Mouse (Mus musculus): ENCODE measurements around the gene Itk. TPM values are rescaled to one million over a fixed set of nuclear protein-coding genes. Genes with fewer than 3 reads are reported as not detected.

Gene Itk
- total RNA-seq, 1 experiment from 2014 or later: 0.74 TPM

DNA sequence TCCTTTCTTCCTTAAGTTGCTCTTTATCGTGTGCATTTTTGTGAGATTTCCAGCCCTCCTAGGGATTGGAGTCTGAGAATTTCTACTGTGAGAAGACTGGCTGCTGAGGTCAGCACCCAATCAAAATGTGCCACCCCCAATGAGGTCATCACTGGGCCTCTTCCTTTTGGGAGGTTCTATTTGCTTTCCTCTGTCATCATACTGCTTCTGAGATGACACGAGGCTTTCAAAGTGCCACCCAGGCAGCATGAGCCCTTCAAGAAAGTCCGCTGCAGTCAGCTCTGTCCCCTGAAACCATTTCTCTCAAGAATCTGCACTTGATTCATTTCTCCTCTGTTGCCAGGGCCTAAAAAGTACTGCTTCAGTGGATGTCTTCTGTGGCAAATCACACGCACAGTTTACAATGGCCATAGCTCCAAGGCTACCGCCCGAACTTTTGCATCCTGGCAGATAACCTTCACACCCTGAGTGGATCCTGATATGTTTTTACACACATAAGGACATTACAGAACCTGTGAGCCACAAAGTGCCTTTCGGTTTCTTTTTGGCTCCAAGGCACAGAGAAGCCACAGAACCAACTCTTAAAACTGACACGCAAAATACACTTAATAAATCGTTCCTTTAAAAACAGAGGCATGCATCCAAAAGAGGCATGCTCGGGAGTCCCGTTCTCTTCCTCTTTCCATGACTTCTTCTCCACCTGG is 80.9 kb downstream of the Itk start:
- DNase-seq: peak; percentile 44

DNA sequence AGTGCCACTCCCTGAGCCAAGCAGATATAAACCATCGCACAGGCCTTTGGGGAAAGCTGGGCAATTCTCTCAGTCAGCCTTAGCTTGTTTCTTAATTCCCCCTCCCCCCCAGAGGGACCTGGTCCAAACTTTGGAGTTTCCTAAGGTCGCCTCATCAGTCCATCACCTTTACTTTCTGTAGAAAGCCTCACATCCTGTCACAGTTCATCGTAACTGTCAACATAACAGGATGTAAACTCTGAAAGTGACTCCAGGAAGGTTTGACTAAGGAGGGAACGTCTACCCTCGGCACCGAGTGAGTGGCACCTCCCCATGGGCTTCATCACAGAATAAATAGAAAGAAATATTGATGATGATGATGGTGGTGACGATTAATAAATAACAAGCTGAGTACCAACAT is 81.5 kb downstream of the Itk start:
- no peak for DNase-seq

DNA sequence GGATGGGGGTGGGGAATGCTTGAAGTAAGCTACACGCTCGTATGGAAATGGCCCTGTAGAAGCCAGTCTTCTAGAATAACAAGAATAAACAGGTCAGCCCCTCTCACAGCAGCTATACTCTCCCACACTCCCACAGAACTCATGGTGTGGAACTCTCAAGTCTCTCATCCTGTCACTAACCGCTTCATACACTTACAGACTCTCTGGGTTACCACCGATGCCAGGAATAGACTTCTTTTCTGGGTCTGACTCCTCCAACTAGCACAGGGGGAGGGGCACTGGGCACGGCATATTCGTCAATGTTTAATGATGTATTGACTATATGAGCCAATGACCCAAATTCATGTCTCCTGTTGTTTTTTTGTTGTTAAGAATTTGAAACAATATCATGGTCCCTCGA is 82.5 kb downstream of the Itk start:
- DNase-seq: no peak

DNA sequence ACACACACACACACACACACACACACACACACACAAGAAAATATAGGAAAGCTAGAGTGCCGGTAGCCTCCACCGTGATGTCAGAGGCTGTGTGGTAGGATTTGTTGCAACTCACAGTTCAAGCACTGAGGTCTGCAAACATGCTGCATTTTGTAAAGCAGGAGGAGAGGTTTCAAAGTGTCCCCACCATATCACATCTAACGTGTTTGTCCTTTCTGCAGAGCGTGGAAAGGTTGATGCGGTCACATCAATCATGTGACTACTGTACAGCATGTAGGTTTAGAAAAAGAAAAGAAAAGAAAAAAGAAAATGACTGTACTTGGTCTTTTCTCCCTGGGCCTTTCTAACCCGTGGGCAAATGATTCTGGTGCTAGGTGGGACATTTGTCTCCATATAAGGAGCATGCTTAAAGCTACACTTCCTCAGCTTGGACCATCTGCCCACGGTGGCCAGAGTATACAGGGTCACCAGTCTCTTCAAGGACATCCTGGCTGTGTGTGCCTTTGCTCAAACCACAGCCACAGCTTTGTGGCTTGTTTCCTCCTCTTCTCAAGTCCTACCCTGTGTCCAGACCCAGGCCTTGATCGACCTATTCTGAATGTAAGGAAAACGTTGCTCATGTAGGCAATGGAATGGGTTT is 83.3 kb downstream of the Itk start:
- no peak for DNase-seq

DNA sequence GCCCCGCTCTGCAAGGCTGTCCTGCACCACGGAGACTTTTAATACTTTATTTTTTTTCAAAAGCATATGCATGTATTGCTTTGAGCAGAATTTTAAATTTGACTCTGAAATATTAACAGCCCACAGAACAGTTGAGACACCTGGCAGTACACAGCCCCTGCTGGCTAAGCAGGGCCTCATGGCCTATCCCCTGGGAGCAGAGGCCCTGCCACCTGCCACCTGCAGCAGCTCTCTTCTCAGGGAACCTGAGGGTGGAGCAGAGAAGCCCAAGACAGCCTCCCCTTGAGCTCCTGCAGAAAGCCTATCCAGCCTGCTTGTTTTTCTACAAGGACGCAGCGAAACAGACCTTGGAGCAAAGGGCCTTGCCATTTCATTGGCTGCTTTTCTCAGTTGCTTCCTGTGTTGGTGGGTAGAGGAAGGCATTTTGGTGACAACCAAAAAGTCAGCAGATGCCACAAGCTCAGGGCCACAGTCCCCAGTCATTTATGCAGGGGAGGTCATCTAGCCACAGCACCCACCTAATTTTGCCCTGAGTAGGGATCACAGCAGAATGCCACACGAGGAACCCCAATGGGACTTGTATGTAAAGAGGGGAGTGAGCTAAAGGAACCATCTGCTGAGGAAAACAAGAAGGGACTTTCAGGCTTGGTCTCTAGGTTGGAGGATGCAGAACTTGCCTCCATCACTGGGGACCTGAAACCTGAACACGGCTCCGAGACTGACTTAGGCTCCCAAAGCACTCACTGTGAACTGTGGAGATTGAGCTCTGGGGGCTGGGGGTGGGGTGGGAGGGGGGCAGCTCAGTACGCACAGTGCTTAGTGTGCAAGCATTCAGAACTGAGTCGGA is 84.2 kb downstream of the Itk start:
- peak; percentile 71 for DNase-seq

DNA sequence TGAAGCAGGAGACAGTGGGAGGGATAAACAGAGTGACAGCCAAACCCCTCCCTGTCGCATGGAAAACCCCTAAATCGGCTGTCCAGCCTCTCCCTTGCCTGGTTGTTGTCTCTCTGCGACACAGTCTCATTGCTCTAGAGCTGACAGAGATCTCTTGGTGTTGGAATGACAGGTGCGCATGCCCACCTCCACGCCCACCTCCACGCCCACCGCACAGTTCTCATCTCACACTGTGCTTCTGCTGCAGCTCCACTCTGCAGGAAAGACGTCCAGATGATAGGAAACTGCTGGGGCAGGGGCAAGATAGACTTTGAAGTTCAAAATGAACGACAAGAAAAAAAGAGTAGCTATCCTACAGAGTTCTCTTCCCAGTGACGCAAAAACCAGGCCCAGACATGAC is 85.2 kb downstream of the Itk start:
- DNase-seq: no peak

DNA sequence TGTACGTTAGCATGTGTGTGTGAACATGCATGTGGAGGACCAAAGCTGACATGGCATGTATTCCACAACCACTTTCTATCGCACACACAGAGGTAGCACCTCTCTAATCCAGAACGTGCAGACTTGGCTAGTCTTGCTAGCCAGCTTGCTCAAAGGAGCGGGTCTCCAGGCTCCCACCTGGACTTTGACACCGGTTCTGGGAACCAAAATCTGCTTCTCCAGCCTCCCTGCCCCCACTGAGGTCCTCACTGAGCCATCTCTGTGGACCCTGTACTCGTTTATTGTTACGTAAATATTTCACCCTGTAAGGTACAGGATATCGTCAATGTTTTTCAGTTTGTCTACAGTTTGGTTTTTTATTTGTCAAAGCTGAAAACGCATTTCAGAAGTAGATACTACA is 86.8 kb downstream of the Itk start:
- no peak for DNase-seq

DNA sequence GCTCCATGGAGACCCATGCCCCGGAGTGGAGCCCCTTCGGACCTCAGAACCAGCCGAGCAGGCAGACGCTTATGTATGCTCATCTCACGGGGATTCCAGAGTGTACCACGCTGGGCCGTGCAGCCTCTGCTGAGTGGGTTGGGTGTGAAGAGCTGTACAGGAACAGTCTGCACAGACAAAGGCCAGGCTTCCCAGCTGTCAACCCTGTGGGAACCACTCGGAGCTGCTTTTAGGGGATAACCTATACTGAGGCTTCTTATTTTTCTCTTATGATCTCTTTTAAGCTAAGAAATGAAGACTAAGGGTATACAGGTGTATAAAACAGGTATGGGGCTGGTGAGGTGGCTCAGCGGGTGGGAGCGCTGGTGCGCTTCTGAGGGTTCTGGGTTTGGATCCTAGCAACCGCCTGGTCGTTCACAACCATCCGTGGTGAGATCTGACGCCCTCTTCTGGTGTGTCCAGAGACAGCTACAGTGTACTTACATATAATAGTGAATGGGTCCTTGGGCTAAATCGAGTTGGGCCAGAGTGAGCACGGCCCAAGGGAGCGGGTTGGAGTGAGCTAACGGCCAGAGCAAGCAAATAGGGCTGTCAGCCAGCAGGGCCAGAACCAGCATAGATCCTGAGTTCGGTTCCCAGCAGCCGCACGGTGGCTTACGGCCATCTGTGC is 87.6 kb downstream of the Itk start:
- DNase-seq: no peak

DNA sequence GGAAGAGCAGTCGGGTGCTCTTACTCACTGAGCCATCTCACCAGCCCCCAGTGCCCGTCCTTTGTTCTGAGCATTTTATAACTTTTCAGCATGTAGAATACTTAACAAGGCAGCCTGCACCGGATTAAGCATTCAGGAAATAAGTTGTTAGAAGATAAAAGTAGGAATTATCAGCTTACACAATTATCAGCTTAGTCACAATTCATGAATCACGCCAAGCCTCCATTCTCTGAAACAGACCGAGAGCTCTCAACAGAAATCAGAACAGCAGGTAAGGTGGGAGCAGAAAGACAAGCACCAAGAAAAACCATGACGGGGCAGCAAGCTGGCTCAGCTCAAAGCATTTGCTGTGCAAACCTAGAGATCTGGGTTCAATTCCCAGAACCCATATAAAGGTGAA is 89.4 kb downstream of the Itk start:
- DNase-seq: no peak

DNA sequence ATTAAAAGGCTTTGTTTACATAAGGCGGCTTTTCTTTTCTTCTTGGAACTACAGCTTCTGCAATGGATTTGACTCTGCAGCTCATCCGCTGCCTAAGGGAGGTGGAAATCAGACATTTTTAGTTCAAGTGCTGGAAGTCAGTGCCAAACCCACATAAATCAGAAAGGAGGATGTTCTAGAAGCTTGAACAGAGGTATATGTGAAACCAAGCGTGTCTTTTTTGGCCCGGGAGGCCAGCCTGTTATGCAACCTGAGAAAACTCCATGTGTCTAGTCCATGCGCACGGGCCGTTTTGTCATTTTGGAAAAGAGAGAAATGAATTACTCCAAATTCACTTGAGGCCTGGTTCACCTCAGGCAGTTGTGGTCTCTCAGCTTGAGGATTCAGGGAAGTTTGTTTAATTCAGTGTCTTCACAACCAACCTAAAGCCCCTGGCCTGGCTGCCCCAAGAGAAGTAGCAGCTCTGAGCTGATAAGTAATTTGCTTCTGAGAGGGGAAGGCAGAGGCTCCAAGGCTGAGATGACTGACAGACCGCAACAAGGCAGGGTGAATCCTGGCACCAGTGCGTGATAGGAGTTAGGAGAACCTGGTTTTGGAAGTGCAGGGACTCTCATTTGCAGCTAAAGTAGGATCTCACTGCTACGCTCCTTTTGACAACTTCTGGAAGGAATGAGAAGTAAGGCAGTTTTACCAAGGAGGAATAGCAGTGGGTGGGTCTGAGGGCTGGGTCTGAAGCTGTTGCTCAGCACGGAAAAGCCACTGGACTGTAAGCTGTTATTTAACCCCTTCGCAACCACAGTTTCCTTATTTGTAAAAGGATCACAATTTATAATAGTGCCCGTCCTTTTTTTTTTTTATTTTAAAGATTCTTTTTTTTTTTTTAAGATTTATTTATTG is 90.2 kb downstream of the Itk start:
- peak; percentile 54 for DNase-seq

DNA sequence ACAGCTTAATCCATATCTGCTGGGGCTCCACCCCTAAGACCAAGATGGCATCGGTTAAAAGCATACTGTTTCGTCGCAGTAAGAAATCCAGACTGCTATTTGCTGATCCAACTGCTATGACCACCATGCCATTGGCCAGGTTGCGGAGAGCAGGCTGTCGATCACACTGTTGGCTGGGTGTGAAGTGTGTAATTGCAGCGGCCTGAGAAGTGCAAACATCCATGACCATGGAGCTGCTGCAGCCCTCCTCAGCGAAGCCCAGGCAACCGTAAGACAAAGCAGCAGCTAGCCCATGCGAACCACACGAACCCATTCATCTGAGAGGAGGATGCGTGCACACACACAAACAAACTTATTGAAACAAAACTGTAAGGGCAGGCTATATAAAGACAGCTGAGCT is 94.9 kb downstream of the Itk start:
- no peak for DNase-seq

DNA sequence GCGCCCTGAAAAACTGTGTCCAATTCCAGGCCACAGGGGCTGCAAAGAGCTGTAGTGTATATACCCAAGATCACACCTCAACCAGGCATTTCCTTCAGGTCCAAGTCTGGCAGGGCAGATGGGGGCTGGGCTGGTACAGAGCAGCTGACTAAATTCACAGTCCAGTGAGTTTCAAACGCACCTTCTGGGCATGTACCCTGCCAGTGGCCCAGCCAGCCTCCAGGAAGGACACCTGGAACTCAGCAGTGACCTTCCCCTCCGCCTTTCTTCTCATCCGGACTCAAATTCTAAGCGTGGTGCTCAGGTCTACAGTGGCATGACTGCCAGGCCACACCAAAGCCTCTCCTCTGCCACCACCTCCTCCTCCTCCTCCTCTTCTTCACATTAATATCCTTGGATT is 95.8 kb downstream of the Itk start:
- DNase-seq: no peak

DNA sequence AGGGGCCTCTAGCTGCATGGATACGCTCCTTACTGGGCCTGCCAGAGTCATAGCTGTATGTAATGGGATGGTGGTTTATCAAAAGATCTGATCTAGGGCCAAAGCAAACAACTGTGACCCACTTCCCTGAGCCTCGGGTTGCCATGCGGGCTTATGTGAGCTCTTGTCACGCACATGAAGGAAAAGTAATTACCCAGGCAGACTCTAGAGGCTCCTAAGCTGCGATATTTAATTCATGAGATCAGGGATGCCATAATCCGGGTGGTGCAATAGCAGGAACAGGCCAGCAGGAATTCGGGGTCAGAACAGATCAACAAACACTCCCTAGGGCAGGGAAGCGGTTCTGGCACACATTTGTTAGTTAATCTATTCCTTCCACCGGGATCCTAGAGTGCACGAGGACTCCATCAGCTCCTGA is 98.3 kb downstream of the Itk start:
- DNase-seq: no peak

DNA sequence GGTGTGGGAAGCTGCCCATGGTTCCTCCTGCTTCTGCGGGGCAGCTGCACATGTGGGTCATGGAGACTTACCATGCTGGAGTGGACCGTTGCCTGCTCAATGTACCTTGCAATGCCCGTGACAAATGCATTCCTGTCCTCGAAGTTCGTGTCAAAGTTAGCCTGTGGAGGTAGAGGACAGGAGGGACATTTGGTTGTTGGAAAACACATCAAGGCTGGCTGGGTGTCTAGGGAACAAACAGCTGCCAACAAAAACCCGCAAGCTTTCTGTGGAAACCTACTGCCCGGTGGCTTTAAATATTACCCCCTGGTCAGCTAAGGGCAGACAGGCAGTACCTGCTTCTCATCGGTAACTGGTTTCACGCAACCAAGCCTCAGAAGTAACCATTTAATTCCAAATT is 99.8 kb downstream of the Itk start:
- DNase-seq: no peak

DNA sequence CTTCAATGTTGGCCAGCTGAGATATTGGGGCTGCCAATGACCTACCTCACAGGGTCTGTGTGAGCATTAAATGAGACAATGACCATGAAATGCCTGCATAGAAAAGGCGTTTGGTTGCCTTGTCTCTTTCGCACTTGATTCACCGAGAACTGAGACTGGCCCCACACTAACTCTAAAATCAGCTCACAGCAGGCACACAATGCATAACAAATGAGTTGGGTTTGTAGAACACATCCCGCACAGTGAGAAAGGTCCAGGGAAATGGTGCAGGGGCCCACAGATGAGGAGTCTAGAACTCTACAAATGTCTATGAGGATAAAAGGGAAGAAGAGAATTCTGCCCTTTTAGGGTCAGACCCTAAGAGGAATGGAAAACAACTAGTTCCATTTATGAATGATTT is 100.3 kb downstream of the Itk start:
- no peak for DNase-seq

DNA sequence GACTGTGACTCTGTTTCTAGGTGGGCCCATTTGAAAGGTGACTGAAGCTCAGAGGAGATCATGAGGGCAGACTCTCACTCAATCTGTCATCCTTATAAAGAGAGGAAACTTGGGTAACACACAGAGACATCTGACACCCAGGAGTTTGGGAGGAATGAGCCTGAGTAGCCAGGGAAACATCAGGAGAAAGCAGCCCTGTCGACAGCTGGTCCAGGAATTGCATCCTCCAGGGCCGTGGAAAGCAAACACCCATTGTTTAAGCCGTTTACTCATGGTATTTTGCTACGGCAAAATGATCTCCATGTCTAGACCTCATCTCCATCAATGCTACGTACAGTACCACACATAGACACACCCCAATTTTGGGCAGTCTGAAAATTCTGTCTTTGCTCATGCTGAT is 101.2 kb downstream of the Itk start:
- DNase-seq: no peak

DNA sequence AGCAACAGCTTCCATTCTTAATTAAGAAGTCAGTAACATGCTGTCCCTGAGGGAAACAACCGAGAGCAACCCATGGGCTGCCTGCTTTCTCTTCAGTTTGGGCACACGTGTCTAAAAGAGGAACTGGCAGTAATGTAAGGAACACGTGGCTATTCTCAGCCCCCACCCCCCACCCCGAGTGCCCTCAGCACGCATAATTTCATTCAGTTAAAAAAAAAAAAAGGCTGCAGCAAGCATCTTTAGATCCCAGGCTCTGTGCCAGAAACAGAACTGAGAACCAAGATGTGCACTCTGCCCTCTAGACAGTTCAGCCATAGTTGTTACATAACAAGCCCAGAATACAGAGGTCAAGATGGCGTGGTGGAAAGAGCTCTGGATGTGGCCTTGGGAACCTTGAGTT is 102.5 kb downstream of the Itk start:
- DNase-seq: no peak

DNA sequence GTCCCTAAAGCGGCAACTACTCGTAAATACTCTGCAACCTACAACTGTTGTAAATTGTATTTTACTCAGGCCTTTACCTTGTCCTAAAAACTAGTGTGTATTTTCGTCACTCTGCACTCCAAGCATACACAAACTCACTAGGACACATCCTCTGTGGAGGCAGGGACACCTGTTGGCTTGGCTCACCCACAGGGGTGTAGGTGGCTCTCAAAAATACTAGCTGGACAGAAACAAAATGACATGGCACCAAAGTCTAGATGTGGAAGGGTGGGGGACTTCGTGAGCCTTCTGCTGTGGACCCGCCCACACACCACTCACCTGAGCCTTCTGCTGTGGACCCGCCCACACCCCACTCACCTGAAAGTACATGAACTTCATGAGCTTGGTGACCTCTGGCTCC is 105.5 kb downstream of the Itk start:
- DNase-seq: no peak

DNA sequence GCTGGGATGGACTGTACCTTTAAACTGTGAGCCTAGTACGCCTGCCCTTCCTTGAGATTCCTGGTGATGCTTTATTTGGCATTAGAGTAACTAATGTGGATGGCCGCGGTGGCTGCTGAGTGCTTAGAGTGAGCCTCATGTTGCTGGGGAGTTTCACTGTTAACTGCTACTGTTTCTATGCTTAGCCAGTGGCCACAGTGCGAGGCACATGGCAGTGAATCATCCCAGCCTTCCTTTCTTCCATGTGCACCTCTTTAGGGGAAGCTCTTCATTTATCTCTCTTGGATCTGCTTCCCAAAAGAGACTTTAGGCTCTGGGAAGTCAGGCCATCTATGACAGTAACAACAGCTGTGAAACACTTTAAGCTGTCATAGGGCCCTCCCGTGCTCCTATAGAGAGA is 106.7 kb downstream of the Itk start:
- no peak for DNase-seq

DNA sequence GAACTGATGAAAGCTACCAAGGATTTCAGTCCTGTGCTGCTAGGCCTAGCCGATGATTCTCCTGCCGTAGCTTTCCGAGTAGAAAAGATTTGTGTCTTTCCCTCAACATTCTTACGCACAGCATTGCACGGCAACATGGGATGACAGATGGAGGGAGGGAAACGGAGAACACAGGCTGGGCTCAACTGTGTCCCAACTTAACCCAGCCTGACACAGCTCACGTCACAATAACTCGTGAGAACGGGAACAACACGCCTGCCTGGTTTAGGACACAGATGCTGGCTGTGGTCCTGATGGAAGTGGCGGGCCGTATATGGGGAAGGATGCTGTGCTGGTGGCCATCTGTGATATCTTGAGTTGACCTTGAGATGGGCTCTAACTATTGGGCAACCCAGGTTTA is 110.6 kb downstream of the Itk start:
- no peak for DNase-seq

DNA sequence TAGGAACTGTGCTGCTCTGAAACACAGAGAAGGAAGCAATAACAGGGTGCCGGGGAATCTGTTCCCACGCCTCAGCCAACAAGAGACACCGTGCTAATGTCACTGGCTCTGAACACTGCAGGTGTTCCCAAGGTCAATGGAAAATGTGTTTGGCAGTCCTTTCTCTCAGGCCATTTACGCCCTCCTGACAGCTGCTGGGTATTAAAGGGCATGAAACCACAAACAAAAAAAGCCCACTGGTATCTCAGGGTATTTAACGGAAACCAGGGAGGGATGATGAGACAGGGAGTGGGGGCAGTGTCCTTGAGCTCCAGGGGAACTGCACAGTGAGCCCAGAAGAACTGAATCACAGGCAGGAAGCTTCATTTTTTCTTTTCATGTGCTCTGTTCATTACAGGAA is 111.2 kb downstream of the Itk start:
- DNase-seq: peak; percentile 39

DNA sequence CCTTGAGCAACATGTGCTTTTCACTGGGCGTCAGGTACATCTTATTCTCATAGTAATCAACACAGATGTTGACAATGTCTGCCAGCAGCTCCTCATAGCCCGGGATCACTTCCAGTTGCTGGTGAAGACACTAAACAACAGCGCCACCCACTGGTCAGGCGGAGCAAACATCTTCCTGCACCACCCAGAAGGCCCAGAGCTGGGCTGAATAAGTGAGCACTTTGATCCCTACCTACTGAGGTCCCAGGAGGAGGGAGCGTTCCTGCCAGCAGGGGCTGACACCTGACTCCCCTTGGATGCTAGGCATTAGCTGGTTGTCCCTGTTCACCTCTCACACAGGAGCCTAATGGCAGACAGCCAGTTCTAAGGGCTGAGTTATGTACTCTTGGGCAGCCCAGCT is 112.5 kb downstream of the Itk start:
- peak; percentile 83 for DNase-seq
